26 mouse cellular contexts compared by ENCODE assay signal in the genomic region with DNA sequence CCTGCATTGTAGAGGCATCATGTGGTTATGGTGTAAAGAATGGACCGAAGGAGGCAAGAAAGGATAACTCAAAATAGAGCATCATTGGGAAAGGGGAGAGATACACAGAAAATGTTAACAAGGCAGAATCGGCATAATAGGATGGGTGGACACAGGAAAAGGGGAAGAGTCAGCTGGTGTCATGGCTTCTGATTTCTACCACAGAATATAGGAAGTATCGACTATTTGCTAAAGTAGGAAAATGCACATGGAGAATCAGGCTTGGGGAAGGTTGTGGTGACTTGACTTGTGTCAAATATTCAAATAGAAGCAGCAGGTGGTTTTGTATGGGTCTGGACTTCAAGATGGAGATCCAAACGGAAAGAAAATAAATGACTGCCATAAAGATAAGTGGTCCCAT. TPM values are rescaled to one million over a fixed set of nuclear protein-coding genes. Genes with fewer than 3 reads are reported as not detected.
"Had no signal": no experiment of that assay in that cellular context is flagged by ENCODE, and none has a peak within 500 bp of the region (broad histone marks: within the 10 kb centered on the region; RNA-seq: fewer than 3 reads in every experiment).

No protein-coding gene starts in this region.

- DNase-seq: cerebellum, adult 18-20 months; cerebellum, adult 2 months; cerebellum, adult 8-10 months; cerebellum, adult 9-10 months; cerebellum, adult 9-11 months; cerebellum, postnatal 10 days; cerebellum, postnatal 14 days; cerebellum, postnatal 25 days; cerebellum, postnatal 36 days; embryo, embryonic 11 days; forebrain, postnatal 0 days; gastrocnemius, adult 2 months; gastrocnemius, postnatal 10 days; gastrocnemius, postnatal 14 days; gastrocnemius, postnatal 25 days; gastrocnemius, postnatal 36 days; heart, adult 18-20 months; heart, adult 2 months had no signal

- ATAC-seq: forebrain, embryonic 13.5 days; forebrain, embryonic 14.5 days; forebrain, embryonic 15.5 days; forebrain, embryonic 16.5 days; forebrain, postnatal 0 days had no signal

RNA-seq across cellular contexts. Expression of gene Gm10198, which starts 54.7 kb away (rescaled TPM):
- total RNA-seq: forebrain, postnatal 0 days; gastrocnemius, adult 18-20 months; gastrocnemius, adult 2 months; gastrocnemius, adult 8-10 months; gastrocnemius, postnatal 10 days; gastrocnemius, postnatal 14 days; gastrocnemius, postnatal 25 days; gastrocnemius, postnatal 36 days; gastrocnemius, postnatal 4 days; heart, adult 18-20 months; heart, adult 2 months; heart, adult 8-10 months had no signal
